Mouse (Mus musculus) 3T3-L1 (cell line): ENCODE measurements around the gene Gm49384.
A peak's percentile ranks its signal among the peaks of the same experiment; 100 is the strongest.
"Not testable (repeated sequence)": the region's sequence is repeated elsewhere in the genome, so short reads cannot be mapped to it uniquely, and the experiment has no call there.

Experiments used
- DNase-seq: peaks from one replicate; pipeline ENCODE4 v3.0.0-alpha.2; 2015; ENCODE audit warnings: low read depth, low spot score

The Gm49384 gene

DNA sequence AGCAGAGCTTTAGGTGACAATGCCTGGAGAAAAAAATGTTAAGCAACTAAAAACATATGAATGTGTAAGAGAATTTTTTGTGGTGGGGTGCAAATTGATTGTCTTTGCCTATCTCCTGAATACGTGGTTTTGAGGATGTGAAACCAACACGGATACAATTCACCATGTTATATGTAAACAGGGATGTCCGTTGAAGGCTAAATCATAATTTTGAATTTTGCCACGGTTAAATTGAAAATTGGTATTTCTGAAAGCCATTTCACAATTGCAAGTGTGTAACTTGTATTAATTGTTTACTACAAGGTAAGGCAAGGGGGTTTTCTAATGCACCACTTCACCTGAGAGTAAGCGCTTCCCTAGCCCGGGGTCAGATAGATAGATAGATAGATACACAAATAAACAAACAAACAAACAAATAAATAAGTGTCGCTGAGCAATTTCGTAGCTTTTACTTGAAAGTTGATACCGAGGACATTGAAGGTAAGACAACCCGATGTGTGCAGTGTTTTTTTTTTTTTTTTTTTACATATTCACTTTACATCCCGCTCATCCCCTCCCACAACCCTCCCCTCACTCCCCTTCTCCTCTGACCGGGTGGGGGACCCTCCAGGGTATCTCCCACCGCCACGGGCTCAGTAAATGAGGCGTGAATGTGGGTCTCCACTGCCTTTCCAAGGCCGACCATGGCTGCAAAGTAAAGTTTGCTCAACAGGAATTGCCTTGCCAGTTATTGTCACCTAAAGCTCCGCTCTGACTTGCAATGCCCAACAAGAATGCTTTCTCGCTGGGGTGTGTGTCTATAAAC is 36.2 kb downstream of the Gm49384 start:
- no peak for DNase-seq

DNA sequence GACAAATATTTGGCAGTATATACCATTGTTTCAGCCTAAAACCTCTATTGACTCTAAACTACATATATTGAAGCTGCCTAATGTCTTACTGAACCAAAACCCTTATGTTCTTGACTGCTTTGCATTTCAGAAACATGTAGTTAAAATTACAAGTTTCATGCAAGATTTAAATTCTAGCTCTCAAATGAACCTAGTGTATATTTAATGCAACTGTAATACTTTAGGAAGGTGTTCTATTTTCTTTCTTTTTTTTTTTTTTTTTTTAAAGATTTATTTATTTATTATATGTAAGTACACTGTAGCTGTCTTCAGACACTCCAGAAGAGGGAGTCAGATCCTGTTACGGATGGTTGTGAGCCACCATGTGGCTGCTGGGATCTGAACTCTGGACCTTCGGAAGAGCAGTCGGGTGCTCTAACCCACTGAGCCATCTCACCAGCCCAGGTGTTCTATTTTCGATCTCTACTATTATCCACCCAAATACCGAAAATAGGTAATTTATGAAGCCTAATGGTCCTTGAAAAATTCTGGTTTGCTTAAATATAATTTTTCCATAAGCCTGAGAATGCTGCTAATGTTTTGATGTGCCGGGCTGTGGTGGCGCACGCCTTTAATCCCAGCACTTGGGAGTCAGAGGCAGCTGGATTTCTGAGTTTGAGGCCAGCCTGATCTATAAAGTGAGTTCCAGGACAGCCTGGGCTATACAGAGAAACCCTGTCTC is 37.0 kb downstream of the Gm49384 start:
- not testable (repeated sequence) for DNase-seq

DNA sequence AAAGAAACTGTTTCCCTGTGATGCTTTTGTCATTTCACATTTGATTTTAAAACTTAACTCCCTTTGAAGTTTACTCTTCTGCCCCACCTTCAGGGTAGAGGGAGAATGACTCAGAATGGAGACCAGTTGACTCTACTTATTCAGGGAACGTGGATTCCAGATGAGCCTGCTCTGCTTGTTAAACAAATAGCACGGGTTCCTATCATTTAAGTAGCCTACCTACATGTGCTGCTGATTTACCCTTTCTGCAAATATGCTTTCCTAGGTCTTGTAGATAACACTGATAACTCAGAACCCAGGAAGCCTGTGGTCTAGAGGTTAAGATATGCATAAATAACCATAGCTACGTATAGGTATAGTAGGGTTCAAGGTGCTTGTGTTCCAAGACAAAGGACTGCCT is 39.2 kb downstream of the Gm49384 start:
- DNase-seq = peak; percentile 32

DNA sequence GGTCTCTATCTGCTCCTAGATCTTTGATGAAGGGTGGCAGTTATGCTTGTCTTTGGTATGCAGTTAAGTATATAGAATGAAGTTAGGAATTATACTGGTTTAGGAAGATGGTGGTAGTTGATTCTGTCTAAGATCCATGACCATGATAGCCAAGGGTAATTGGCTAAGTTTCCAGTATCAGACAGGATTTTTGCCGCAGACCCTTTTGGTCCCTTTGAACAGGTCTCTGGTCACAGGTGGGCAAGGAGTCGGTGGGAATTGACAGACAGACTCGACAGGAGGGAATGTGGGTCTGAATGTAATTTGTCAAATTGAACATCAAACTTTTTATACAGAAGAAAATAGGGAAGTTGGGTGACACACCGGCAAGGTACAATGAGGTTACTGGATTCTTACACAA is 40.5 kb downstream of the Gm49384 start:
- DNase-seq = not testable (repeated sequence)

DNA sequence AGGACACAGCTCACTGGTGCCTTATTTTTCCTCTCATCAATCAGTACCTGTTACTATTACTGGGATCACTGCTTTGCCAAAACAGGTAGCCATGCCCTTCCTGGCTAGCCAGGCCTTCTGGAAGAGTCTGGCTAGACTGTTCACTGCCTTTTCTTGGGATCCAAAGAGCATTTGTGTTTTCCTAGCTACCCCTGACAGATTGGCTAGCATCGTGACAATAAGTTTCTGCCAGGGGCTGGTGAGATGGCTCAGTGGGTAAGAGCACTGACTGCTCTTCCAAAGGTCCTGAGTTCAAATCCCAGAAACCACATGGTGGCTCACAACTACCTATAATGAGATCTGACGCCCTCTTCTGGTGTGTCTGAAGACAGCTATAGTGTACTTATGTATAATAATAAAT is 43.4 kb downstream of the Gm49384 start:
- DNase-seq = not testable (repeated sequence)

DNA sequence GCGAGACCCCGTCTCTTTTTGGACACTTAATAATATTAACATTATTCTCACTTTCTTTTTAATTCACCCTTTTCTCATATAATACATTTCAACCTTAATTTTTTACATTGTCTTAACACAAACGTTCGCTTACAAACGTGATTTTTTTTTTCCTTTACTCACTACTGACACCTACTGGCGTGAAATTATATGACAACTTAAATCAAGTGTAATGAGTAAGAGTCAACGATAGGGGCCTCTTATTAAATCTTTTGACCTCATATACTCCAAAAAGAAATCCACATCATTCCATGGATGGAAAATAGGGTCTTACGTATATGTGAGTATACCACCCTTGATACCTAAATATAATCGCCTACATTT is 44.5 kb downstream of the Gm49384 start:
- peak; percentile 86 for DNase-seq

DNA sequence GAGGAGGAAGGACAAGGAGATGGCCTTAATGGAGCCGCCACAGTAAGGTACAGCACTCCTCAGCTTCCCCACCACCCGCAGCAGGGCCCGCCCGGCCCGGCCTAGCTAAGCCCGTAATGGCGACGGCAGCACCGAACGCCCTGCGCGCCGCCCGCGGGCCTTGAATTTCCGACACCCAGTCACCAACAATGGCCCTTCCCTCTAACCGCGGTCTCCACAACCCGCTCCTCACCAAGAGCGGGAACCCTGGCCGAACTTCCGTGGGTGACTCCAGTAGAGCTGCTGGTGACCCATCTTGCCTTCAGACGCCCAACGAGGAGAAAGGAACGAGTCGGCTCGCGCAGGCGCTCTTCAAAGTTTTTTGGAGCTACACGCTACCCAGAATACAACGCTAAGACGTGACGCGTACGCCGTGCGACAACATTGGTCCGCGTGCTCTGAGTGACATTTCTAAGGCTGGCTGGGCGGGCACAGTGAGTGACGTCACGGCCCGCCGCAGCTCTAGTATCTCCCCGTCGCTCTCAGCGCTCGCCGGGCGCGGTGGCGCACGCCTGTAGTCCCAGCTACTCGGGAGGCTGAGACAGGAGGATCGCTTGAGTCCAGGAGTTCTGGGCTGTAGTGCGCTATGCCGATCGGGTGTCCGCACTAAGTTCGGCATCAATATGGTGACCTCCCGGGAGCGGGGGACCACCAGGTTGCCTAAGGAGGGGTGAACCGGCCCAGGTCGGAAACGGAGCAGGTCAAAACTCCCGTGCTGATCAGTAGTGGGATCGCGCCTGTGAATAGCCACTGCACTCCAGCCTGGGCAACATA is 45.1 kb downstream of the Gm49384 start, which contains the start of gene Rps29:
Gene Rps29, minus strand, starts transcription at position 422 of the 813 bp plus-strand sequence.
- DNase-seq = peak; percentile 100

DNA sequence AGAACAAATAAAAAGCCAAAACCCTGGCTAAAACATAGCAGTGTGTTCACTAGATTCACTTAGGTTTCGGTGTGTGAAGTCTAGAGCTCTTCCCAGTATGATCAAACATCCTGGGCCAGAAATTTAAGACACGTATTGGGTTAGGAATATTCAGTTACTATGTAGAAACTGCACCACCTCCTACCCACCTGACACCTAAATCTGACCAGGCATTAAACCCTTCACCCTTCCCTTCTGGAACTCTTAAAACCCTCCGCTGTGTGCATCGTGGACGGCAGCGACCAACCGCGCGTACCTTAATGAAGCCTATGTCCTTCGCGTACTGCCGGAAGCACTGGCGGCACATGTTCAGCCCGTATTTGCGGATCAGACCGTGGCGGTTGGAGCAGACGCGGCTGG is 45.7 kb downstream of the Gm49384 start:
- peak; percentile 42 for DNase-seq

DNA sequence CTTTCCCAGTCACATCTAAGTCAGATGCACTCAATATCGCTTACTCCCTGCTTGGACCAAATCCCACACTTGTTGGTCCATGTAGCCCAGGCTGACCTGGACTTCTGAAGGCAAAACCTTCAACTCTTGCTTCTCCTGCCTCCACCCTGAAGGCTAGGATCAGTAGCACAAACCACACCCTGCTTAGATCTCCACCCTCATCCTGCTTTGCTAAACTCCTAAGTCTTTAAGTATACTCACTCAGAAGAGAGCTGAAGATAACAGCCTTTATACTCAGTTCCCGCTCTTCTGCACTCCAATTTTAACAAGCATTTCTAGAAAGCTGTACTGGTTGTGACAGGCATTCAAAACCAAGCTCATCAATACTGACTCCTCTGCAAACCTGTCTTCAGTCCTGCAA is 47.0 kb downstream of the Gm49384 start:
- no peak for DNase-seq

DNA sequence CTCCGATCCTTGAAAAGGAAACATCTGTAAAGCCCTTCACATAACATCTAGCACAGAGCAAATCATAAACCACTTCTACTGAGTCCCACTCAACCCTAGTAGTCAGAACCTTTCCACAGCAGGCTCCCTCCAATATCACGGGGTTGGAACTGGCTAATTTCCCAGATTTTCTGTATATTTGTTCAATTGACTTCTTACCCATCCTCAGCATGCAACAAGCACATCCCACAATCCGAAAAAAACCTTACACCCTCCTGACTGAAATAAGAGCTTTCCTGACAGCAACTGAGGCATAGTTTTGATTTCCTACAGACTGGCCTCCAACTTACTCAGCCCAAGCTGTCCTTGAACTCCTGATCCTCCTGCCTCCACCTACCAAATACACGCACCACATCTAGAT is 47.6 kb downstream of the Gm49384 start:
- no peak for DNase-seq

DNA sequence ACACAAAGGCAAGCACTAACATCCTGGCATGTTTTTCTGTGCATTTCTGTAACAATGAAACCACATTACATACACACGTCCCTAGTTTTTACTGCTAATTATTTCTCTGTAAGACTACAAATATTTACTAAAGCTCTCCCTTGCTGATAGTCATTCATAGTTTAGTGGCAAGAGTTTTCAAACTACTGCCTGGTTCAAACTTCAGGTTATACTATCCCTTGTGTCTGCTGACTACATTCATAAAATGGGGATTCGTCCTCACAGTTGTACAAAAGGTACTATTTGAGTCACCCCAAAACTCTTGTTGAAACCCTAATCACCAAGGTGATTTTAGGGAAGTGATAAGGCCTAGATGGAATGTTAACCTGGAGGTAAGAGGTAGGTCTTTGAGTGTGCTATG is 48.1 kb downstream of the Gm49384 start:
- DNase-seq = no peak

DNA sequence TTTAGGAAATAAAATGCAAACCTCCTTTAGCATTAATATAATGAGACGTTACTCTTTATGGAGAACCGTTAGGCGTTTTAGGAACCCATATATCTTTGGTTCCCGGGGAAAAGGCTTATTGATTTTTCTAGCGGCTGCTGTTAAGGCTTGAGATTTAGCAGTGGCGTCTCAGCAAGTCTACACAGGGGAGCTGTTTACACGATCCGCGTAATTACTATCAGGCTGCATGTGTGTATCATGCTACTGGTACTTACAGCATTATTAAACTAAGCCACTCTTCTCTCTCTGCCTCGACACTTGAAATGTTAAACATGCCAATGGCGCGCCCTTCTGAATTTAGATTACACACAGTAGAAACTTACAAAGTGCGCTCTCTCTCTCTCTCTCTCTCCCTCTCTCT is 54.0 kb downstream of the Gm49384 start:
- DNase-seq = no peak

DNA sequence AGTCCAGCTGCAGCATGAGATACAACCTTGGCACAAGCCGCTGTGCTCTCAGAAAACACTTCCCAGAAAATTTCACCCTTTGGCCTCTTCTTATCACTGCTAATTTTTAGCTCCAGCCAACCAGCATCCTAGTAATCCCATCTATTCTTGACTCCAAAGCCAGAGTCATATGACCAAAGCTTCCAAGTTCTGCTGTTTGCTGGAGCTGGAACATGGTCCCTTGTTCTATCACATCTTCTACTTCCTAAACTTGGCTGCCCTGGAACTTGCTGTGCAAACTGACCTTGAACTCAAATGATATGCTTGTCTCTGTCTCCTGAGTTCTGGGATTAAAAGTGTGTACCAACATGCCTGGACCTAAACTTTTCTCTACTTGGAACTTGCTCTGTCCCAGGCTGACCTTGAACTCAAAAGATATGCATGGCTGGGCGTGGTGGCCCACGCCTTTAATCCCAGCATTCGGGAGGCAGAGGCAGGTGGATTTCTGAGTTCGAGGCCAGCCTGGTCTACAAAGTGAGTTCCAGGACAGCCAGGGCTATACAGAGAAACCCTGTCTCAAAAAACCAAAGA is 56.8 kb downstream of the Gm49384 start:
- no peak for DNase-seq

DNA sequence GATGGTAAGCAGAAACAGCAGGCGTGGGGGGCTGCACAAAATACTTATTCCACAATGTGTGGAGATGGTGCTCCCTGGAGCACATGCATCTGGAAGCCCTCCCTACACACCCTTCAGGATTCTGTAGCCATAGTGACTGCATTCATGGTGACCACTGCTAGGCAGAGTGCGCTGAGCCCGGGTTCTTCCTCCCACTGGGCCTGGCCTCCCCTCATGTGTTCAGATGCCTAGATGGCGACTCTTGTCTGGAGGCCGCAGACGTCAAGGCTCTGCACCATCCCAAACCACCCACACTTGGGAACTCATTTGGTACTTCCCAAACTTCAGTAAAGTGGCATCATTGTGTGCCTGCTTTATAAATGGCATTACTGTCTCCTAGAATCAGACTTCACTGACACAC is 60.6 kb downstream of the Gm49384 start:
- no peak for DNase-seq

DNA sequence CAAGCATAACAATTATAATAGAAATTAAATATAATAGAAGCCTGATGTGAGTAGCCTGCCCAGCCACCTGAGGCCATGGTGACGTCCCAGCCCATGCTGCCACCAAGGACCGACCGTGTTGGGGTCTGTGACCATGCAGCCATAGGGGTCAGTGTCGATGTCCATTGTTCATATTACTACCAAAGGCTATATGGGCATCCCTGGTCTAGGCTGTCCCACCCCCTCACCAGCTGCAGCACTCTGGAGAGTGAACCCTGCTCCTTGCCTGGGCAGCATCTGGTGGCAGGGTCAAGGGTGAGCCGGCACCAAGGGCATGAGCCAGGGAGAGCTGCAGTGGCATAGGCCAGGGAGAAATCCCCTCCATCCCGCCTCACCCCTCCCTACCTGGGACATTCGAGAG is 64.2 kb downstream of the Gm49384 start:
- no peak for DNase-seq
